Mouse (Mus musculus) layer of hippocampus, adult 11-12 months (tissue): ENCODE data around the gene Ckm.

ENCODE experiments used
- DNase-seq: peaks from one replicate; pipeline ENCODE4 v3.0.0; 2022; ENCODE audit warnings: low spot score

Ckm gene

GRCm38 (mm10) chr7:19432475-19432874 lies 27.9 kb downstream of the Ckm start:
- DNase-seq, result no peak

- DNase-seq, result no peak
These were observed 31.7 kb downstream of the Ckm start for GRCm38 (mm10) chr7:19436276-19436675.

- DNase-seq, result peak; percentile 67
These were observed 32.5 kb downstream of the Ckm start for GRCm38 (mm10) chr7:19437048-19437447.

GRCm38 (mm10) chr7:19441448-19442091 lies 37.0 kb downstream of the Ckm start:
- no peak for DNase-seq

- peak; percentile 87 for DNase-seq
These were observed 38.8 kb downstream of the Ckm start for GRCm38 (mm10) chr7:19443344-19443743.

- no peak for DNase-seq
These were observed 40.2 kb downstream of the Ckm start for GRCm38 (mm10) chr7:19444801-19445200.

GRCm38 (mm10) chr7:19447689-19448088 lies 43.1 kb downstream of the Ckm start:
- no peak for DNase-seq

GRCm38 (mm10) chr7:19449165-19449564 lies 44.6 kb downstream of the Ckm start:
- DNase-seq, result no peak

GRCm38 (mm10) chr7:19455186-19455585 lies 50.6 kb downstream of the Ckm start:
- DNase-seq, result no peak

GRCm38 (mm10) chr7:19455819-19456495 lies 51.4 kb downstream of the Ckm start:
- no peak for DNase-seq

GRCm38 (mm10) chr7:19456628-19457027 lies 52.1 kb downstream of the Ckm start:
- DNase-seq, result no peak

- no peak for DNase-seq
These were observed 53.0 kb downstream of the Ckm start for GRCm38 (mm10) chr7:19457414-19458071.

- DNase-seq, result no peak
These were observed 53.5 kb downstream of the Ckm start for GRCm38 (mm10) chr7:19458072-19458486.

- DNase-seq, result peak; percentile 73
These were observed 54.1 kb downstream of the Ckm start, which contains the start of gene Mark4 for GRCm38 (mm10) chr7:19458591-19459111. TSS of gene Mark4 (minus strand) at chr7:19458821.

- no peak for DNase-seq
These were observed 54.7 kb downstream of the Ckm start for GRCm38 (mm10) chr7:19459144-19459870.

- DNase-seq, result no peak
These were observed 55.9 kb downstream of the Ckm start for GRCm38 (mm10) chr7:19460500-19460899.

GRCm38 (mm10) chr7:19461488-19461887 lies 56.9 kb downstream of the Ckm start:
- peak; percentile 87 for DNase-seq

GRCm38 (mm10) chr7:19462443-19462842 lies 57.9 kb downstream of the Ckm start:
- DNase-seq, result no peak

- no peak for DNase-seq
These were observed 58.4 kb downstream of the Ckm start, which contains the start of gene Exoc3l2 for GRCm38 (mm10) chr7:19462884-19463381. TSS of gene Exoc3l2 (plus strand) at chr7:19463331.

GRCm38 (mm10) chr7:19464367-19465307 lies 60.1 kb downstream of the Ckm start:
- no peak for DNase-seq
